Mouse (Mus musculus): ENCODE data around the gene Ank3. TPM values are rescaled to one million over a fixed set of nuclear protein-coding genes. Genes with fewer than 3 reads are reported as not detected.

Ank3 gene
- polyA plus RNA-seq, 2 experiments, result 3.1 to 5.3 TPM

DNA sequence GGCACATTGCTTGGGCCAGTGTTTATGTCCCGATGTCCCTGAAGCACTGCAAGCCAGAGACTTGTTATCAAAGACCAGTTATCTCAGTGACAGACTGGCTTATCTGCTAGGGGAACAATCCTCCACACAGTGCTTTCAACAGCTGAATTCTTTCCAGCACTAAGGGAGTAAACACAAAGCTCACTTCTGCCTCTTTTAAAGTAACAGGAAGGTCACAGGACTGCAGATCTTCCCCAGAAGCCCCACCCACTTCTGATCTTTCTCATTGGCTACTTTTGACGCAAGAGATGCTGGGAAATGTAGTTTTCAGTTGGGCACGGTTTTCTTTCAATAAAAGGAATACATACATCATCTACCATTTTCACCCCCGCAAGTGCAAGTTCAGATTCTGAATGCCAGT is 489.8 kb downstream of the Ank3 start:
- DNase-seq (ENCODE audit: low read depth in 3 of 3, low spot score in 3 of 3) (peak; percentile 63 to 69 (median 67)), ATAC-seq (ENCODE audit: insufficient read depth) (peak; percentile 70; the same call in 1 of the 2 replicates)
- Histone ChIP-seq H3K4me2 (ENCODE audit: low read depth) (peak overlapping the region; percentile 59), H3K9me3 (ENCODE audit: control insufficient read depth, low read length) (no peaks in the 10 kb centered on the region), H3K36me3 (replicated peaks; ENCODE audit: control insufficient read depth, insufficient read depth, low read depth) (no peaks in the 10 kb centered on the region), H3K9ac (replicated peaks) (peak overlapping the region; percentile 44), H3K4me1 (replicated peaks; ENCODE audit: control insufficient read depth in 2 of 2, insufficient read depth in 2 of 2, low read length in 1 of 2) (peaks cover 0 to 3% of the 10 kb centered on the region in 2 experiments; a peak in 2 of 4 replicates), H3K4me3 (ENCODE audit: insufficient read depth in 1 of 2, low read depth in 2 of 2, low read length in 2 of 2) (peak overlapping the region; percentile 28 to 56; a peak in 3 of 4 replicates), H3K27me3 (ENCODE audit: control insufficient read depth, insufficient read depth, low read length) (no peaks in the 10 kb centered on the region), H3K27ac (no peak overlapping the region)
- 6% methylated on average over 4 of the region's 4 CpGs for WGBS (ENCODE audit: insufficient replicate concordance)
- no peak for TF ChIP-seq EP300 (IDR thresholded peaks at IDR 0.05; ENCODE audit: low read depth)
- TF ChIP-seq CTCF (IDR thresholded peaks at IDR 0.05; ENCODE audit: low read depth), result no peak

DNA sequence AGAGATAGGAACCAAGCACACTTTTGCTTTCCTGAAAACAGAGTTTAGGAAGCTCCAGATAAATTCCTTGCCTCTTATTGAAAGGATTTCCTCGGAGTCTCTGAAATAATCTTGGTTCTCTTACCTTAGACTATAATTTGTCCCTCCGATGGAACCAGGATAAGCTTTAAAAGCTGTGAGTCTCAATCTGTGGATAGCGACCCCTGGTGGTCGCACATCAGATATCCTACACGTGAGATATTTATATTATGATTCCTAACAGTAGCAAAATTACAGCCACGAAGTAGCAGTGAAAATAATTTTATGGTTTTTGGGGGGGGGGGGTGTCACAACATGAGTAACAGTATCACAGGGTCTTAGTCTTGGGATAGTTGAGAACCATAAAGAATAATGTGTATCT is 491.2 kb downstream of the Ank3 start:
- Histone ChIP-seq H3K36me3 (replicated peaks; ENCODE audit: control insufficient read depth, insufficient read depth, low read depth) (no peaks in the 10 kb centered on the region), H3K9me3 (ENCODE audit: control insufficient read depth, low read length) (no peaks in the 10 kb centered on the region), H3K27me3 (ENCODE audit: control insufficient read depth, insufficient read depth, low read length) (no peaks in the 10 kb centered on the region), H3K9ac (replicated peaks) (no peak overlapping the region), H3K4me2 (ENCODE audit: low read depth) (no peak overlapping the region), H3K4me3 (ENCODE audit: insufficient read depth in 1 of 2, low read depth in 2 of 2, low read length in 2 of 2) (no peak overlapping the region), H3K4me1 (replicated peaks; ENCODE audit: control insufficient read depth in 2 of 2, insufficient read depth in 2 of 2, low read length in 1 of 2) (peaks cover 0 to 3% of the 10 kb centered on the region in 2 experiments; a peak in 2 of 4 replicates), H3K27ac (no peak overlapping the region)
- ATAC-seq (ENCODE audit: insufficient read depth), result no peak
- TF ChIP-seq CTCF (IDR thresholded peaks at IDR 0.05; ENCODE audit: low read depth) (peak; percentile 66), EP300 (IDR thresholded peaks at IDR 0.05; ENCODE audit: low read depth) (no peak)
- 16% methylated on average over 6 of the region's 6 CpGs for WGBS (ENCODE audit: insufficient replicate concordance)
- DNase-seq (ENCODE audit: low read depth in 3 of 3, low spot score in 3 of 3), result peak in 1 of 3 experiments; percentile 26

DNA sequence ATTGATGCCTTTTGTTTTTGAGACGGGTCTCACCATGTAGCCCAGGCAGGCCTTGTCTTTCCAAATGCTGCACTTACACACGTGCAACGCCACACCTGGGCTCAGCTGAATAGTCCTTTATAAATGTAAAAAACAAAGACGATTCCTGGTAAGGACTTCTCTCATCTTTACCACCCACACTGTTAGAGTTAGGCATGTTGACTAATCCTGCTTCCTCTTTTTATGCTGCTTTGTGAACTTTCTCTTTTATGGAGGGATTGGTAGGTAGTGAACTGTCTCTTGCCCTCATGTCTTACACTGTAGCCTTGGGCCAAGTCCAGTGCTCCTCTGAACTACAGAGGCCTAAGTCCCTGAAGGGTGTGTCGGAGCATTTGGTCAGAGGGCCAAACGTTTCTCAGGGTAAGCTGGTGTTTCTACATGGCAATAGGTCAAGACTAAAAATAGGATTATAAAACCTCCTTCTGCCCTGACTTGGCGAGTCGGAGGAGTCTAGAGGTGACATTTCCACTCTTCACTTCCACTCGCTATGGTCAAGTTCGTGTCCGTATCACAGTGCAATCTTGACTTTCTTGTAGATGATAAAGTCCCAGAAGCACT is 491.9 kb downstream of the Ank3 start:
- H3K27ac ChIP-seq, result no peak overlapping the region
- no peaks in the 10 kb centered on the region for H3K36me3 ChIP-seq (replicated peaks; ENCODE audit: control insufficient read depth, insufficient read depth, low read depth)
- H3K4me1 ChIP-seq (replicated peaks; ENCODE audit: control insufficient read depth in 2 of 2, insufficient read depth in 2 of 2, low read length in 1 of 2), result peaks cover 0 to 3% of the 10 kb centered on the region in 2 experiments; a peak in 2 of 4 replicates
- no peak overlapping the region for H3K4me2 ChIP-seq (ENCODE audit: low read depth)
- no peak overlapping the region for H3K9ac ChIP-seq (replicated peaks)
- DNase-seq (ENCODE audit: low read depth in 3 of 3, low spot score in 3 of 3) (no peak), ATAC-seq (ENCODE audit: insufficient read depth) (no peak)
- no peaks in the 10 kb centered on the region for H3K9me3 ChIP-seq (ENCODE audit: control insufficient read depth, low read length)
- no peak for TF ChIP-seq CTCF (IDR thresholded peaks at IDR 0.05; ENCODE audit: low read depth)
- 61% methylated on average over 11 of the region's 11 CpGs for WGBS (ENCODE audit: insufficient replicate concordance)
- no peaks in the 10 kb centered on the region for H3K27me3 ChIP-seq (ENCODE audit: control insufficient read depth, insufficient read depth, low read length)
- H3K4me3 ChIP-seq (ENCODE audit: insufficient read depth in 1 of 2, low read depth in 2 of 2, low read length in 2 of 2), result no peak overlapping the region

DNA sequence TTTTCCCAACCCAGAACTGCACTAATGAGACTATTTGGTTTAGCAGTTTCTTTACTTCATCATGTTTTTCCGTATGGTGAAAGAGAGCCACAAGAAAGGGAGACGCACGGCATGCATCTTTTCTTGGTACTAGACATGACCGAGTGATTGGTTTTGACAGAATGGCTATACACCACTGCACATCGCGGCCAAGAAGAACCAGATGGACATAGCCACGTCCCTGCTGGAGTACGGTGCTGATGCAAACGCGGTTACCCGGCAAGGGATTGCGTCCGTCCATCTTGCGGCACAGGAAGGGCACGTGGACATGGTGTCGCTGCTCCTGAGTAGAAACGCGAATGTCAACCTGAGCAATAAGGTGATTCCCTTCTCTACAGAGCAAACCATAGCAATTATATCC is 493.6 kb downstream of the Ank3 start:
- H3K9me3 ChIP-seq (ENCODE audit: control insufficient read depth, low read length), result no peaks in the 10 kb centered on the region

DNA sequence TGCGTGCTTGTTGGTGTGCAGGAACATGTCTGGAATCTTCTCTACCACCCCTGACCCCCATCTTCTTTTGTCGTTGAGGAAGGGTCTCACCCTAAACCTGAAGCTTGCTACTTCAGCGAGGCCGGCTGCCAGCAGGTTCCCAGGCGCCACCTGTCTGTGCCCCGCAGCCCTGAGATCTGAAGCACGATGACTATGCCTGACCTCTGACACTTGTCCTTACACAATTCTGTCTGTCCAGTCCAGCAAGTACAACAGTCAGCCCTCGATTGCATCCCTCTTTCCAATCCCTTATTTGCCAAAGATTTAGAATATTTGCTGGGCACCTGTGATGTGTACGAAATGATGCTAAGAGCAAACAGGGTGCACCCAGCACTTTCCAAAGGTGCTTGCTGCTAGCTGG is 497.0 kb downstream of the Ank3 start:
- peak; percentile 52; the same call in 1 of the 2 replicates for ATAC-seq (ENCODE audit: insufficient read depth)
- Histone ChIP-seq H3K4me2 (ENCODE audit: low read depth) (no peak overlapping the region), H3K36me3 (replicated peaks; ENCODE audit: control insufficient read depth, insufficient read depth, low read depth) (no peaks in the 10 kb centered on the region), H3K4me1 (replicated peaks; ENCODE audit: control insufficient read depth in 2 of 2, insufficient read depth in 2 of 2, low read length in 1 of 2) (peaks cover 0 to 2% of the 10 kb centered on the region in 2 experiments; a peak in 1 of 4 replicates), H3K27ac (no peak overlapping the region), H3K27me3 (ENCODE audit: control insufficient read depth, insufficient read depth, low read length) (no peaks in the 10 kb centered on the region), H3K9me3 (ENCODE audit: control insufficient read depth, low read length) (no peaks in the 10 kb centered on the region), H3K9ac (replicated peaks) (no peak overlapping the region), H3K4me3 (ENCODE audit: insufficient read depth in 1 of 2, low read depth in 2 of 2, low read length in 2 of 2) (no peak overlapping the region)
- 56% methylated on average over 9 of the region's 9 CpGs for WGBS (ENCODE audit: insufficient replicate concordance)
- DNase-seq (ENCODE audit: low read depth in 3 of 3, low spot score in 3 of 3), result peak in 1 of 3 experiments; percentile 16
- 0 out of 2 replicates have a peak, but pooled peaks have one; percentile 12 for TF ChIP-seq CTCF (IDR thresholded peaks at IDR 0.05; ENCODE audit: low read depth)
- TF ChIP-seq EP300 (IDR thresholded peaks at IDR 0.05; ENCODE audit: low read depth), result no peak

More for the DNA sequence above, 493.6 kb downstream of the Ank3 start:
- H3K27me3 ChIP-seq (ENCODE audit: control insufficient read depth, insufficient read depth, low read length), result no peaks in the 10 kb centered on the region
- peaks cover 0 to 5% of the 10 kb centered on the region in 2 experiments; a peak in 2 of 4 replicates for H3K4me1 ChIP-seq (replicated peaks; ENCODE audit: control insufficient read depth in 2 of 2, insufficient read depth in 2 of 2, low read length in 1 of 2)
- 81% methylated on average over 18 of the region's 18 CpGs for WGBS (ENCODE audit: insufficient replicate concordance)
- H3K9ac ChIP-seq (replicated peaks), result no peak overlapping the region
- TF ChIP-seq EP300 (IDR thresholded peaks at IDR 0.05; ENCODE audit: low read depth) (no peak), CTCF (IDR thresholded peaks at IDR 0.05; ENCODE audit: low read depth) (no peak)
- ATAC-seq (ENCODE audit: insufficient read depth) (no peak), DNase-seq (ENCODE audit: low read depth in 3 of 3, low spot score in 3 of 3) (no peak)
- H3K36me3 ChIP-seq (replicated peaks; ENCODE audit: control insufficient read depth, insufficient read depth, low read depth), result no peaks in the 10 kb centered on the region
- H3K27ac ChIP-seq, result no peak overlapping the region
- H3K4me3 ChIP-seq (ENCODE audit: insufficient read depth in 1 of 2, low read depth in 2 of 2, low read length in 2 of 2), result no peak overlapping the region
- no peak overlapping the region for H3K4me2 ChIP-seq (ENCODE audit: low read depth)
